Mouse (Mus musculus) olfactory bulb, adult 2 months (tissue): Measurements from ENCODE around the gene Cdc34. TPM values are rescaled to one million over a fixed set of nuclear protein-coding genes. Genes with fewer than 3 reads are reported as not detected.
A peak's percentile ranks its signal among the peaks of the same experiment; 100 is the strongest.

Source experiments
- H3K27ac ChIP-seq: fragments of 200-500 bp; 2 replicates; pipeline ENCODE4 v1.5.1; 2012; ENCODE audit warnings: low read depth, low read length; ENCODE audit not compliant: insufficient read depth
- H3K4me1 ChIP-seq: fragments of 200-500 bp; 2 replicates; pipeline ENCODE4 v1.6.1; 2012; ENCODE audit warnings: low read length; ENCODE audit not compliant: control insufficient read depth, insufficient read depth
- H3K4me3 ChIP-seq: fragments of 200-500 bp; 2 replicates; pipeline ENCODE4 v1.5.1; 2012; ENCODE audit warnings: mild to moderate bottlenecking, low read depth, low read length, moderate library complexity; ENCODE audit not compliant: insufficient read depth
- CTCF ChIP-seq: fragments of 200-500 bp; IDR thresholded peaks from 2 replicates; pipeline ENCODE4 v1.5.1; 2012; ENCODE audit warnings: low read depth, mild to moderate bottlenecking, low read length, moderate library complexity; ENCODE audit not compliant: insufficient read depth
- POLR2A ChIP-seq: fragments of 200-500 bp; IDR thresholded peaks from 2 replicates; pipeline ENCODE4 v1.6.1; 2012; ENCODE audit warnings: mild to moderate bottlenecking, low read depth, low read length, moderate library complexity; ENCODE audit not compliant: insufficient read depth
- WGBS: fragments of 180-500 bp; shearing (Covaris S2); methylation state at CpG from one replicate; pipeline ENCODE4 v1.1.7; 2018; 5-methylcytosine and 5-hydroxymethylcytosine counted together
- polyA plus RNA-seq: library from polyadenylated mRNA; stranded (reverse); fragments of >200 nt; gene quantifications from 2 replicates; pipeline ENCODE4 v1.2.4, GENCODE M21; 2012; ENCODE audit warnings: low replicate concordance; ENCODE audit not compliant: missing spikeins, insufficient read depth, insufficient read length

Gene Cdc34
- polyA plus RNA-seq, 1 experiment = not detected

DNA sequence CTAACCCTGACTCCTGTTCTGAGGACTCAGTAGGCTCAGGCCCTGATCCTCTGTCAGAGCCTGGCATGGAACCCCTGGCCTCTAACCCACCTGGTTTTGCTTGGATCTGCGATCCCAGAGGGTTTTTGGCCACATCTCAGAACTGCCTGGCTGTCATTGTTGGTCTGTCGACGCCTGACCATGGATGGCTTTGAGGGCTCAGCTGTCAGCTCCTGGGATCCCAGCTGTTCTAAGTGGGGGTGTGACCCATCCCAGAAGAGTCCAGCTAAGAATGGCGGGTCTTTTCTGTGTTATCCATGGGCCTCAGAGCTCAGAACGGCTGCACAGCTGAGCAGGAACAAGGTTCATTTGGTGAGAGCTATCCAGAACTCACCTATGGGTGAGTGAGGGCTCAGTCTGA is 39.1 kb downstream of the Cdc34 start:
- no peak overlapping the region for H3K4me3 ChIP-seq
- H3K27ac ChIP-seq = no peak overlapping the region
- WGBS = 66% methylated on average over 5 of the region's 5 CpGs
- peaks cover 62% of the 10 kb centered on the region for H3K4me1 ChIP-seq
- no peak for TF ChIP-seq POLR2A
- TF ChIP-seq CTCF = no peak

DNA sequence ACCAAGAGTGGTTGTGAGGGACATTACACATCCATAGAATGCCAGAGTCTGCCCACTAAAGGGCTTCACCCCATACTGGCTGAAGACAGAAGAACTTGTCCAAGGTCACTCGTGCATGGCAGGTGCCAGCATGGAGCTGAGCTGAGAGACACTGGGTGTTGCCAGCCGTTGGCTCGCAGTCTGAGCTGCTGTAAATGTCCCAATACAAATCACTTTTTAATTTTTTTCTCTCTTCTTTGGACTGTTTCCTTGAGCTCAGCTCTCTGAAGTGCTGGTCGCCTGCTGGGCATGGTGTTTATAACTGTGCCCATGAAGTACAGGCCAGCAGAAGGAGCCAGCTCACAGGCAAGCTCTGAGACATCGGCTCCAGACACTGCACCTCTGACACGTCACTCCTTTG is 41.1 kb downstream of the Cdc34 start:
- Histone ChIP-seq H3K27ac (peak overlapping the region; percentile 20; the same call in 1 of the 2 replicates), H3K4me3 (no peak overlapping the region), H3K4me1 (peaks cover 57% of the 10 kb centered on the region)
- 28% methylated on average over 6 of the region's 6 CpGs for WGBS
- TF ChIP-seq CTCF = no peak
- TF ChIP-seq POLR2A = no peak

DNA sequence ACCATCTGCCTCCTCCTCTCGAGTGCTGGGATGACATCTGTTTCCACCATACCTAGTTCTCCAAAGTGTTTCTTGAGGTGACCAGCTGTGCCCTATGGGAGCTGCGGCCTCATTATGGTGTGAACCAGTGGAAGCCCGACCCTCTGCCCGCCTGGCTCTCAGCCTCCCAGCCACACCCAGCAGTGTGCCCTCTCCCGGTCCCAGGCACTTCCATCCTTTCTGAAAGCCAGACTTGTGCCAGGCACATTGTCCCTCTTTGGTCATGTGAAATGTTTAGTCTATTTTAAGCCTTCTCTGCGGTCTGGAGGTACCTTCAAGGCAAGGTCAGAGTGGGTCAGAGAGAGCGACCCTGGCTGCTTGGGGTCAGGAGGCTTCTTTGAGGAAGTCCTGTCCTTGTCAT is 41.7 kb downstream of the Cdc34 start:
- Histone ChIP-seq H3K4me1 (peaks cover 58% of the 10 kb centered on the region), H3K27ac (peak overlapping the region; percentile 20; the same call in 1 of the 2 replicates), H3K4me3 (no peak overlapping the region)
- 76% methylated on average over 7 of the region's 7 CpGs for WGBS
- TF ChIP-seq POLR2A = no peak
- TF ChIP-seq CTCF = no peak

DNA sequence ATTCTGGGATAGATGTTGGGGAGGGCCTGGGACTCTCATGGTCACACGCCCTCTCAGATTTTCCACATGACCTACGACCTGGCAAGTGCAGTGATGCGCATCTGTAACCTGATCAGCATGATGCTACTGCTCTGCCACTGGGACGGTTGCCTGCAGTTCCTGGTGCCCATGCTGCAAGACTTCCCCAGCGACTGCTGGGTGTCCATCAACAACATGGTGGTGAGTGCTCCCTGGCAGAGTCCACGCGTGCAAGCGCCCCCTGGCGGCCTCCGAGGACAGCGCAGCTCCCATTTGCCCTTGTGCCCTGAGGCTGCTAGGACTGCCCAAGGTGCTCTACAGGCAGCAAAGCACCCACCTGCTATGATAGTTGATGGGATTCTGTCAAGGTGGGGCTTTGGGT is 44.1 kb downstream of the Cdc34 start:
- 40% methylated on average over 11 of the region's 11 CpGs for WGBS
- no peak overlapping the region for H3K4me3 ChIP-seq

DNA sequence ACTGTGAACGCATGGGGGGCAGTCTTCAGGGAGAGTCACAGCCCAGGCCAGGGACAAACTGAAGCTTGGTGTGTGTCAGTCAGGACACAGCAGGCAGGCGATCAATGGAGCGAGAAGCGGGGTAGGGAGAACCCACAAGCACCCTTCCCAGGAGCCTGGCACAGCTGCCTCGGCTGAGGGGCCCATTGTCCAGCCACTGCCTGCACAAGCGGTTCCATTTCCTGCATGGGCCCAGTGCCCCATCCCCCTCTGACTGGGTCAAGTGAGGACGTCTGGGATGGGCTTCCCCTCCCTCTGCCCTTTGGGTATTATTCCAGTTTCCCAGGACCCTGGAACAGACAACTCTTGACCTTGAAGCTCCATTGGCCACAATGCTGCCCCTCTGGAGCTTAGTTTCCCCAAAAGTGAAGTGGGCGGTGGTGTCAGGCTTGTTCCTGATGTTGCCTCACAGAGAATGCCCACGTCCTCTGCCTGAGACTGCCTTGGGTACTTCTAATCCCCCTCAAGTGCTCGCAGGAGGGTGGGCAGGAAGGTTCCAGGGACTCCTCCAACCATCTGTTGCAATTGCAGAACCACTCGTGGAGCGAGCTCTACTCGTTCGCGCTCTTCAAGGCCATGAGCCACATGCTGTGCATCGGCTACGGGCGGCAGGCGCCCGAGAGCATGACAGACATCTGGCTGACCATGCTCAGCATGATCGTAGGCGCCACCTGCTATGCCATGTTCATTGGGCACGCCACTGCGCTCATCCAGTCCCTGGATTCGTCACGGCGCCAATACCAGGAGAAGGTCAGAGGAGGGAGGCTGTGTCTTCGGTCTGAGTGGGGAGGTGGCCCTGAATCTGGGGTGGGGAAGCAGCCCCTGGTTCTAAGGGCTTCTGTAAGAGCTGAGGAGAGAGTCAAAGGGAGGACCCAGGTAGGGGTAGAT is 46.6 kb downstream of the Cdc34 start:
- WGBS = 61% methylated on average over 28 of the region's 28 CpGs

More for the DNA sequence above, 44.1 kb downstream of the Cdc34 start:
- Histone ChIP-seq H3K27ac (no peak overlapping the region), H3K4me1 (peaks cover 51% of the 10 kb centered on the region)
- TF ChIP-seq POLR2A (no peak), CTCF (peak; percentile 48; the same call in 1 of the 2 replicates)

DNA sequence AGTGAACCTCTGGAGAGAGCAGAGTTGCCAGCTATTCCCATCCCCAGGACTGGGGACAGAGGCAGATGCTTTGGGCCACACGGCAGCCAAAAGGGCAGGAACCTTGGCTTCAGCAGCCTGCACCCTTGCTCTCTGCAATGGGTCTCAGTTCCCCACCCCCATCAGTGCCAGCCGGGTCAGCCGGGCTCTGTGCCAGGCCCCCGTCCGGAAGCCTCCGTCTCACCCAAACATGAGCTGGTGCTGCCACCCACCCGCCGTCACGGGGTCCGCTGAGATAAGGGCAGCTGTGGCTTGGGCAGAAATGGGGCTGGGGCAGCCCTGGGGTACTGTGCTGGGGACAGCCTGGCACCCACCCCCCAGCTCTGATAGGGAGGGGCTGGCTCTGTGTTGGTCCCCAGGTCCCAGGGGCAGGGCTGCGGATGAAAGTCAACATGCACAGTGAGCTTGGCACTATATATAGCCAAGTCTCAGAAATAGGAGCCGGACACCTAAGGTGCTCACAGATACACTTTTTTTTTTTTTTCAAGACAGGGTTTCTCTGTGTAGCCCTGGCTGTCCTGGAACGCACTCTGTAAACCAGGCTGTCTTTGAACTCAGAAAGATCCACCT is 47.5 kb downstream of the Cdc34 start:
- H3K4me3 ChIP-seq = no peak overlapping the region
- TF ChIP-seq POLR2A (no peak), CTCF (no peak)
- WGBS = 26% methylated on average over 13 of the region's 13 CpGs
- peaks cover 23% of the 10 kb centered on the region for H3K4me1 ChIP-seq
- H3K27ac ChIP-seq = peak overlapping the region; percentile 4; the same call in 1 of the 2 replicates

More for the DNA sequence above, 46.6 kb downstream of the Cdc34 start:
- no peak for TF ChIP-seq POLR2A
- no peak for TF ChIP-seq CTCF
- H3K4me1 ChIP-seq = peaks cover 31% of the 10 kb centered on the region
- no peak overlapping the region for H3K4me3 ChIP-seq
- peak overlapping the region; percentile 27; the same call in 1 of the 2 replicates for H3K27ac ChIP-seq

DNA sequence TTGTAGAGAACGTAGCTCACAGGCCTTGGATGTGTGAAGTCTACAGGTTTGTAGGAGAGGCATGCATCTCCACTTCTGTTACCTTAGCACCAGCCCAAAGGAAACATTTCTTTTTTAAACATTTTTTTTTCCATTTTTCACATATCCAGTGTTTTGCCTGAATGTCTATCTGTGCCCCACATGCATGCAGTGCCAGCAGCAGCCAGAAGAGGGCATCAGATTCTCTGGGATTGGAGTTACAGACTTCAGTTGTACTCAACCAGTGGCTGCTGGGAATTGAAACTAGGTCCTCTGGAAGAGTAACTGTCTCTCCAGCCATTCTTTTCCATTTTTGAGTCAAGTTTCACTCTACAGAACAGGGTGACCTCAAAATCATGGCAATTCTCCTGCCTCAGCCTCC is 50.5 kb downstream of the Cdc34 start:
- Histone ChIP-seq H3K27ac (no peak overlapping the region), H3K4me1 (peaks cover 16% of the 10 kb centered on the region), H3K4me3 (no peak overlapping the region)
- 95% methylated on average over 1 of the region's 1 CpGs for WGBS
- TF ChIP-seq POLR2A = no peak
- TF ChIP-seq CTCF = no peak

DNA sequence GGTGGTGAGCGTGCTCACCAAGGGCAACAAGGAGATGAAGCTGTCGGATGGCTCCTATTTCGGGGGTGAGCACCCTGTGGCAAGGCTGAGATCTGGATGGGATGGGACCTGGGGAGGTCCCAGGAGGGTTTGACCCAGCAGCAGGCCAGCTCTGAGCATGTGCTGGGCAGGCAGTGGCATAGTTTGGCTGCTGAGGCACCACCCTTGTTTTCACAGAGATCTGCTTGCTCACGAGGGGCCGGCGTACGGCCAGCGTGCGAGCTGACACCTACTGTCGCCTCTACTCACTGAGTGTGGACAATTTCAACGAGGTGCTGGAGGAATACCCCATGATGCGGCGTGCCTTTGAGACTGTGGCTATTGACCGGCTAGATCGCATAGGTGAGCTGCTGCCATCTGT is 51.9 kb downstream of the Cdc34 start:
- WGBS = 95% methylated on average over 15 of the region's 15 CpGs
- no peak for TF ChIP-seq CTCF
- no peak for TF ChIP-seq POLR2A
- Histone ChIP-seq H3K4me3 (no peak overlapping the region), H3K27ac (no peak overlapping the region), H3K4me1 (peaks cover 8% of the 10 kb centered on the region)

DNA sequence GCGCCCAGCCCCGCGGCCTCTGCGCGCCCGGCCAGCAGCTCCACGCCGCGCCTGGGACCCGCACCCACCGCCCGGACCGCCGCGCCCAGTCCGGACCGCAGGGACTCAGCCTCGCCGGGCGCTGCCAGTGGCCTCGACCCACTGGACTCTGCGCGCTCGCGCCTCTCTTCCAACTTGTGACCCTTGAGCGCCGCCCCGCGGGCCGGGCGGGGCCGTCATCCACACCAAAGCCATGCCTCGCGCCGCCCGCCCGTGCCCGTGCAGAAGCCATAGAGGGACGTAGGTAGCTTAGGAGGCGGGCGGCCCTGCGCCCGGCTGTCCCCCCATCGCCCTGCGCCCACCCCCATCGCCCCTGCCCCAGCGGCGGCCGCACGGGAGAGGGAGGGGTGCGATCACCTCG is 53.4 kb downstream of the Cdc34 start:
- Histone ChIP-seq H3K4me1 (no peaks in the 10 kb centered on the region), H3K27ac (no peak overlapping the region), H3K4me3 (no peak overlapping the region)
- TF ChIP-seq POLR2A (no peak), CTCF (no peak)
- 57% methylated on average over 51 of the region's 52 CpGs for WGBS
